Mouse (Mus musculus) thymus, adult 2 months (tissue): Measurements from ENCODE around the gene Col18a1.

ENCODE experiments used
- CTCF ChIP-seq: fragments of 200-500 bp; IDR thresholded peaks from 2 replicates; pipeline ENCODE4 v1.5.1; 2012; ENCODE audit warnings: mild to moderate bottlenecking, control low read depth, low read length, moderate library complexity, borderline replicate concordance; ENCODE audit not compliant: control insufficient read depth, poor library complexity, insufficient read depth; ENCODE audit errors: extremely low read depth
- POLR2A ChIP-seq: fragments of 200-500 bp; IDR thresholded peaks from 2 replicates; pipeline ENCODE4 v1.6.1; 2012; ENCODE audit warnings: mild to moderate bottlenecking, low read length, control low read depth, moderate library complexity; ENCODE audit not compliant: control insufficient read depth, poor library complexity, insufficient read depth; ENCODE audit errors: extremely low read depth

DNA sequence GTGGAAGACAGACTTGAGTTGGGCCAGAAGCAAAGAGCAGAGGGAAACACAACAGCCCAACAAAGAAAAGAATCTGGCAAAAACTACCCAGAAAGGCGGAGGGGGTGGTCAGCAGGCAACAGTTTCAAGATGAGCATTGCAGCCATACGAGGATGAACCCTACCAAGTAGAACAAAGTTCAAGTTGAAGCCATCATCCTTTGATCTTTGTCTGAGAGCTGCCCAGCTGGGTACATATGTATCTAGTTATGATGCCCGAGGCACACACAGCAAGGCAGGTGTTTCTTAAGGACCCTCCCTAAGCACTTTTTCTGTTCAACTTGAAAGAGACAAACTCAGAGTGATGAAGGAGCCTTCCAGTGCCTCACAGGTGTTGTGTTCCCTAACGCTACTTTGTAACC is 66.6 kb downstream of the Col18a1 start:
- TF ChIP-seq CTCF: no peak
- no peak for TF ChIP-seq POLR2A
